Mouse (Mus musculus): ENCODE results near the gene Poc1b. TPM values are rescaled to one million over a fixed set of nuclear protein-coding genes. Genes with fewer than 3 reads are reported as not detected.

Gene Poc1b
- polyA plus RNA-seq, 1 experiment: not detected

- Histone ChIP-seq H3K4me1 (ENCODE audit: control insufficient read depth, insufficient read depth, low read length) (peaks cover 3% of the 10 kb centered on the region), H3K27ac (ENCODE audit: insufficient read depth, low read depth, low read length) (no peak overlapping the region), H3K4me3 (ENCODE audit: insufficient read depth, low read depth, low read length) (no peak overlapping the region)
- TF ChIP-seq POLR2A (IDR thresholded peaks at IDR 0.05; ENCODE audit: insufficient read depth, low read depth, low read length) (no peak), CTCF (IDR thresholded peaks at IDR 0.05; ENCODE audit: insufficient read depth, low read depth, low read length) (peak; percentile 23; the same call in 1 of the 2 replicates)
- WGBS: 51% methylated on average over 8 of the region's 8 CpGs
These were observed 55.2 kb downstream of the Poc1b start for GRCm38 (mm10) chr10:99161987-99162582.

DNA sequence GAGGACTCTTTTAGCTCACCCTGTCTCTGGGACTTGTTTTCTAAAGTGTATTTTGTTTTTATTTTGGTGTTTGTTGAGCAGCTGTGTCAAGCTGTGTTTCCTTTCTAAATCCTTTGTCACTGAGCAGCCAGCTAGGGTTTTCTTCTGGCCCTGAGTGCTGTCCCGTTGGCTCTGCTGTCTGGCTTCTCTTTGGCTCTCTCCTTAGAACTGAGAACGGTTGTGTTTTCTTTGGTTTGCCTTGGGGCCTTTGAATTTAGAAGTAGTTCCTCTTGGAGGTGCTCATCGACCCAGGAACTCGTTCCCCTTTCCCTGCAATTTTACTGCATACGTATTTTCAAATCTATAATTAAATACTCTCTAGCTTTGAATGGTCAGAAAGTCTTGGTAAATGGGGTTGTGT lies 56.2 kb downstream of the Poc1b start:
- no peak for TF ChIP-seq CTCF (IDR thresholded peaks at IDR 0.05; ENCODE audit: insufficient read depth, low read depth, low read length)
- TF ChIP-seq POLR2A (IDR thresholded peaks at IDR 0.05; ENCODE audit: insufficient read depth, low read depth, low read length): no peak
- Histone ChIP-seq H3K27ac (ENCODE audit: insufficient read depth, low read depth, low read length) (no peak overlapping the region), H3K4me3 (ENCODE audit: insufficient read depth, low read depth, low read length) (no peak overlapping the region), H3K4me1 (ENCODE audit: control insufficient read depth, insufficient read depth, low read length) (peaks cover 3% of the 10 kb centered on the region)
- 56% methylated on average over 5 of the region's 5 CpGs for WGBS

DNA sequence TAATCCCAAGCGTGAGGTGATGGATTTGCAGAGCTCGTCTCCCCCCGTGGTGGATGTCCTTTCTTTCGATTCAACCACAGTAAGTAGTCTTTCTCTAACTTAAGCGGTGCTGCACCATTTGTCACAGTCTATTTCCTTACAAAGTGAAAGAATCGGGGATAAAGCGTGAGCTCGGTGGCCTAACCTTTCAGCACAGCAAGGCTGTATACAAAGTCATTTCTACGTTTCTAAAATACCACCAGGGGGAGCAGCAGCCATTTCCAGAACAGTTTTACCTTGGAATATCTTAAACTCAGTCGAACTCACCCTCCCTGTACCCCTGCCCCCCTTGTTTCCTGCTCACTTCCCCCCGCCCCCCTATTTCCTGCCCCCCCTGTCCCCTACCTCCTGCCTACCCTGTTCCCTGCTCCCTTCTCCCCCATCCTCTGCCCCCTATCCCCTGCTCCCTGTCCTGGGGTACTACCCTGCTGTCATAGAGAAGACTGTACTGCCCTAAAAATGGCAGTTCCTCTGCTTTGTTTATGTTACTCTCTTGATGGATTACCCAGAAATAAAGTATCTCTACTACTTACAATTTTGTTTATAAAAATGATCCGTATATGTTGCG lies 58.1 kb downstream of the Poc1b start:
- WGBS: 40% methylated on average over 13 of the region's 13 CpGs
- Histone ChIP-seq H3K4me1 (ENCODE audit: control insufficient read depth, insufficient read depth, low read length) (peaks cover 3% of the 10 kb centered on the region), H3K4me3 (ENCODE audit: insufficient read depth, low read depth, low read length) (no peak overlapping the region), H3K27ac (ENCODE audit: insufficient read depth, low read depth, low read length) (no peak overlapping the region)
- TF ChIP-seq CTCF (IDR thresholded peaks at IDR 0.05; ENCODE audit: insufficient read depth, low read depth, low read length): no peak

DNA sequence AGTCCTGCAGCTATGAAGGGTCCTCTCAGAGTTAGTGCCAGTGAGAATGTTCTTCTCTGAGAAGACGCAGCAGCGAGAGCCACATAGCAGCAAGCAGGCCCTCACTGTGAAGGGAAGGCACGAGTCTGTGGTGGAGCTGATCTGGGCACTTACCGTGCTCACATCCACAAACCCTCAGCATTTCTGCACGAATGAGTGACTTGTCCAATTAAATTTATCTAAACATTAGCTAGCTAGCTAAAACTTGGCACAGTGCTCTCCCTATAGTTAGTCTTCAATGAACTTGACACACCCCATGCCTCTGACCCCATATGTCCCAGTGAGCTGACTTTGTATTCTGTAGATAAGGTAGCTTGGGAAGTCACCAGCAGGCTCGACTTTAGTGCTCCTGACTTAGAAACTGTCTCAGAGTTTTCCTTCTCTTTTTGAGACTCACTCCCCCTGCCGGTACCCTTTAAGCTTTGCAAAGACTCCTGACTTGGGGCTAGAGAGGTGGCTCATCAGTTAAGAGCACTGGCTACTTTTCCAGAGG lies 59.0 kb downstream of the Poc1b start:
- no peak for TF ChIP-seq POLR2A (IDR thresholded peaks at IDR 0.05; ENCODE audit: insufficient read depth, low read depth, low read length)
- no peak for TF ChIP-seq CTCF (IDR thresholded peaks at IDR 0.05; ENCODE audit: insufficient read depth, low read depth, low read length)
- Histone ChIP-seq H3K27ac (ENCODE audit: insufficient read depth, low read depth, low read length) (no peak overlapping the region), H3K4me1 (ENCODE audit: control insufficient read depth, insufficient read depth, low read length) (peaks cover 3% of the 10 kb centered on the region), H3K4me3 (ENCODE audit: insufficient read depth, low read depth, low read length) (no peak overlapping the region)
- WGBS: 82% methylated on average over 7 of the region's 7 CpGs

- H3K4me1 ChIP-seq (ENCODE audit: control insufficient read depth, insufficient read depth, low read length): peaks cover 7% of the 10 kb centered on the region
- H3K4me3 ChIP-seq (ENCODE audit: insufficient read depth, low read depth, low read length): no peak overlapping the region
- WGBS: 53% methylated on average over 3 of the region's 3 CpGs
- no peak for TF ChIP-seq CTCF (IDR thresholded peaks at IDR 0.05; ENCODE audit: insufficient read depth, low read depth, low read length)
- no peak for TF ChIP-seq POLR2A (IDR thresholded peaks at IDR 0.05; ENCODE audit: insufficient read depth, low read depth, low read length)
- H3K27ac ChIP-seq (ENCODE audit: insufficient read depth, low read depth, low read length): no peak overlapping the region
These were observed 59.6 kb downstream of the Poc1b start for GRCm38 (mm10) chr10:99166392-99166791.

DNA sequence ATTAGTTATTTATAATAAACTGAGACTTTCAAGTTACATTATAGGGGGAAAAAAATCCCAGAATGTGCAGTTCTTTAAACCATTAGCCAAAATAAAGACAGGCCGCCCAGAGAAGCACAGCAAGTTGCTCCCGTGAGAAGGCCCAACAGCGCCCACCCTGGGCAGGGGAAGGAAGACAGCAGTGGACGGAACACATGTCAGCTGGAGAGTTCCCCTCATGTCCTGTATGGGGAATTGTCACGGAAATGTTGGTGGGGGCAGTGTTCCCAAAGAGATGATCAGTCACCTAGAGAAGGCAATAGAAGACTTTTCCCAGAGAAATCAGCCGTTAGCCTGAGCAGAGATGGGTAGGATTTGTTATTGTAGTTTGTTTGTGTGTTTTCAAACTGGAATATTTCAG lies 61.6 kb downstream of the Poc1b start:
- no peak overlapping the region for H3K4me3 ChIP-seq (ENCODE audit: insufficient read depth, low read depth, low read length)
- TF ChIP-seq POLR2A (IDR thresholded peaks at IDR 0.05; ENCODE audit: insufficient read depth, low read depth, low read length) (no peak), CTCF (IDR thresholded peaks at IDR 0.05; ENCODE audit: insufficient read depth, low read depth, low read length) (no peak)
- H3K27ac ChIP-seq (ENCODE audit: insufficient read depth, low read depth, low read length): no peak overlapping the region
- H3K4me1 ChIP-seq (ENCODE audit: control insufficient read depth, insufficient read depth, low read length): peaks cover 9% of the 10 kb centered on the region
- 88% methylated on average over 6 of the region's 6 CpGs for WGBS

DNA sequence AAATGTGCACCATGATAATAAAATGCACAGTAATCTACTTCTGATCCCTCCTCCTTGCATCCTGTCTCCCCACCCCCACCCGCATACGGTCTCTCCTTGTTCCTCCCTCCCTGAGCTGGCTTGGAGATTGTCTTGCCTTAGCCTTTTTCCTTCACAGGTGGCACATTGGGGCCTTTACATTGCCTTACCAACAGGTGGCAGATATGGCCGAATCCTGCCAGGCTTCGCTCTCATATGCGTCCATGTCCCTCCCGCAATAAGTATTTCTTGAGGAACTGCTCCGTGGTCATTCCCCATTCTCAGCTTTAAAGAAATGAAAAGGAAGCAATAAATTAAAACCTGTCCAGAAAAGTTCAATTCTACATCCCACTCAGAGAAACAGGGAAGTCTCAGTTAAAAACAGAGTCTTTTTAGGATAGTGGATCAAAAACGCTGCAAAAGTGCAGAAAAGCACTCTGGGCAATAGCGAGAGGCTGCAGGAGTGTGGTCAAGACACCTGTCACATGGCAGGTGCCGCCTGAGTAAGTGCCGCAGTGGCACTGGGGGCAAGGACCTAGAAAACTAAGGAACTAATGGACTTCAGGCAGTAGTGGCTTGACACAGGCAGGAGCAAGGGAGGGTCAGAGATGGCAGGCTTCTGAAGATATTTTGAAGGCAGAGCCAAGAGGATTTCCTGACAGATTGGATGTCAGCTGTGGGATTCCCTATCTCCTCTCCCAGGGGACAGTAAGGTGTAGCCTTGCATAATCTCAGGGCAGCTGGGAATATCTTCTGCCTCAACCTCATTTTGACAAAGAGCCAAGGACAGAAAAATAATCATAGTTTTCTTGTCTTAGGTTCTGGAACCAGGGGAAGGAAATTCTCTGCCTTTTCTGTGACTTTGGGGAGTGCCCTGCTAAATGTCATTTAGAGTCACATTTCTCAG lies 62.3 kb downstream of the Poc1b start:
- WGBS: 84% methylated on average over 11 of the region's 11 CpGs
- no peak overlapping the region for H3K27ac ChIP-seq (ENCODE audit: insufficient read depth, low read depth, low read length)
- TF ChIP-seq CTCF (IDR thresholded peaks at IDR 0.05; ENCODE audit: insufficient read depth, low read depth, low read length): no peak
- no peak for TF ChIP-seq POLR2A (IDR thresholded peaks at IDR 0.05; ENCODE audit: insufficient read depth, low read depth, low read length)
- no peak overlapping the region for H3K4me3 ChIP-seq (ENCODE audit: insufficient read depth, low read depth, low read length)
- H3K4me1 ChIP-seq (ENCODE audit: control insufficient read depth, insufficient read depth, low read length): peaks cover 9% of the 10 kb centered on the region

- no peak overlapping the region for H3K27ac ChIP-seq (ENCODE audit: insufficient read depth, low read depth, low read length)
- WGBS: 81% methylated on average over 5 of the region's 5 CpGs
- TF ChIP-seq CTCF (IDR thresholded peaks at IDR 0.05; ENCODE audit: insufficient read depth, low read depth, low read length) (no peak), POLR2A (IDR thresholded peaks at IDR 0.05; ENCODE audit: insufficient read depth, low read depth, low read length) (no peak)
- H3K4me3 ChIP-seq (ENCODE audit: insufficient read depth, low read depth, low read length): no peak overlapping the region
- peaks cover 9% of the 10 kb centered on the region for H3K4me1 ChIP-seq (ENCODE audit: control insufficient read depth, insufficient read depth, low read length)
These were observed 62.9 kb downstream of the Poc1b start for GRCm38 (mm10) chr10:99169765-99170129.
